Mouse (Mus musculus) ovary, adult 2 months (tissue): Measurements from ENCODE around the gene Pigz. TPM values are rescaled to one million over a fixed set of nuclear protein-coding genes. Genes with fewer than 3 reads are reported as not detected.

Source experiments
- polyA plus RNA-seq: library from polyadenylated mRNA; depleted of rRNA; stranded (reverse); fragments of >200 nt; gene quantifications from 2 replicates; pipeline ENCODE4 v1.2.3, GENCODE M21; 2012; rRNA removed

The Pigz gene
- polyA plus RNA-seq: 3.1 and 3.5 TPM in 2 replicates

DNA sequence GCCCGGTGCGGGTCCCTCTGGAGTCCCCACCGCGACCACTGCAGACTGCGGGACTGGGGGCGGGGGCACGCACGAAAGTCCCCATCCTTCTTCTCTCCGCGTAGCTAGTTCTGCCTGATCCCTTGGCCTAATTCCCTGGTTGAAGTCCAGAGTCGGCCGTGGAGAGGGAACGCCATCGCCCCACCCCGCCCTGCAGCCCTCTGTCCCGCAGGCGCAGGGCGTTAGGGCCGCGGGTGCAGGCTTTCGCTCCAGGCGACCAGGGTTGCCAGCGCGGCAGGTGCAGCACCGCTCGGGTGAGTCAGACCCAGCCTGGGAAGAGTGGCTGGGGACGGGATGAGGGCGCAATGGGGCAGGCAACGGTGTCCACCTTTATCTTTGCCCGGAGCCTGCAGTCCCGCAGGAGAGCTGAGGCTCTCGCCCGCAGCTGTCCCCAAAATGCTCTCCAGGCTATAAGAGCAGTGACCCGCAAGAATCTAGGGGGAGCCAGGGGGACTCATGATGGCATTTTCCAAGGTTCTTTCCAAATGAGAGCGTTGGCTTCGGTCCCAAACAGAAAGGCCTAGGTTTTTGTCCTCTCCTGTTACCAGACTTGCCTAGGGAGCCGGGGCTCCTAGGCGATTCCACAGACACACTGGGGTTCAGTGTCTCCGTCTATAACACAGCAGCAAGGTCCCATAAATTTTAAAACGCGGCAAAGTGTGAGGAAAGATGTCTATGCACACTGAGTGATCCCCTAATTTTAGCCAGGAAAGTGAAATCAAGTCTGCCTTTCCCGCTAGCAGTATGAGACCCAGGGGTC, at the start of gene Pigz:
TSS of gene Pigz (plus strand) at position 101 of the 799 bp plus-strand sequence.

DNA sequence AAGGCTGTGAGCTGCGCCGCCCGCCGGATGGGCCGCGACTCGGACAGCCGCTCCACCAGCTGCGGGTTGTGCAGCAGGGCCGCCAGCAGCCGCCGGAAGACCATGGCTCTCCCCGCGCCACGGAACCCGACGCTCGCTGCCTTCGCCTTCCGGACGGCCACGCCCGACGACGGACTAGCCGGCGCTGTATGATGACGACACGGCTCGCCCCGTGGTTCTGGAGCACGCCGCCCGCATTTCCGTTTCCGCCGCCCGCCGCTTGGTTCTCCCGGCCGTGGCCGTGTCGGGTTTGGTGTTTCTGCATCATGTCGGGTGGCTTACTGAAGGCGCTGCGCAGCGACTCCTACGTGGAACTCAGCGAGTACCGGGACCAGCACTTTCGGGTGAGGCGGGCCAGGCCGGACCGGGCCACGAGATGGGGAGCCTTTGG, 14.7 kb downstream of the Pigz start, which contains the start of the genes 0610012G03Rik and Ncbp2:
TSS of gene 0610012G03Rik (minus strand) at position 150 of the 430 bp plus-strand sequence.
TSS of gene Ncbp2 (plus strand) at position 169 of the 430 bp plus-strand sequence.

Other genes with a start within 250 kb of the Pigz start
- 0.86 and 1.1 TPM in 2 replicates for gene Meltf, start 55.0 kb upstream of the Pigz start, polyA plus RNA-seq
- 130 and 190 TPM in 2 replicates for gene 0610012G03Rik, start 14.6 kb downstream of the Pigz start, polyA plus RNA-seq
- 6.3 and 7.2 TPM in 2 replicates for gene Ncbp2, start 14.7 kb downstream of the Pigz start, polyA plus RNA-seq
- gene Senp5, start 69.4 kb downstream of the Pigz start, polyA plus RNA-seq: 4.7 and 5.2 TPM in 2 replicates
- gene Pak2, start 145.5 kb downstream of the Pigz start, polyA plus RNA-seq: 17.6 and 23.5 TPM in 2 replicates
- gene Pigx, start 165.9 kb downstream of the Pigz start, polyA plus RNA-seq: 36.0 and 50.2 TPM in 2 replicates
- 9.7 and 19.0 TPM in 2 replicates for gene Cep19, start 165.9 kb downstream of the Pigz start, polyA plus RNA-seq
- gene Nrros, start 231.7 kb downstream of the Pigz start, polyA plus RNA-seq: 13.3 and 17.4 TPM in 2 replicates
- not detected in 2 replicates for gene Bex6, start 246.0 kb downstream of the Pigz start, polyA plus RNA-seq